Mouse (Mus musculus): ENCODE data around the gene Rapgef4.

DNA sequence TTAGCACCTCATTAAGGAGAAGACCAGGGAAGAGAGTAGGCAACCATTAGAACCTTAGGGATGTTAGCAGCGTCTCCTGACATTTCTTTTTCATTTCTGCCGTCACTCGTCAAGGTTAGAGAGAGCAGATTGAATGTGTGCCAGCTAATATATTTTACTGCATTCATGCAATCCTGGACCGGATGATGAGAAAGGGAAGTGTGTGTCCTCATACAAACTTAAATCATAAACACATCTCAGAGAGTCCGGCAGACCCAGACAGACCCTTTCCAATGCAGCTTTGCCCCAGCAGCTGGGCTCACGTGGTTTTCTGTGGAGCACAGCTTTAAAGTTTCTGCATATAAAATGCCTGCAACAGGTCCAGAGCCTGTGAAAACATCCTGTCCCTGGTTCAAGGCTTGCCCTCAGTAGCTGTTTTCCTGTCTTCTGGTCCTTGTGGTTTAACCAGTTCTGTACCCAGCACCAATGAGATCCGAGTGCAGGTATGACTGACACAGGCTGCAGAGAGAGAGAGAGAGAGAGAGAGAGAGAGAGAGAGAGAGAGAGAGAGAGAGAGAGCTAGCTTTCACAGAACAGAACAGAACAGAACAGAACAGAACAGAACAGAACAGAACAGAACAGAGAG, 163.6 kb downstream of the Rapgef4 start:
- TF ChIP-seq CTCF (IDR thresholded peaks at IDR 0.05; ENCODE audit: insufficient read depth, low read depth, low read length) (no peak), POLR2A (IDR thresholded peaks at IDR 0.05; ENCODE audit: insufficient read depth, low read depth, low read length) (no peak)

Measured in olfactory bulb, adult 2 months (tissue).